Mouse (Mus musculus) c-Kit-positive CD71-positive TER-119-positive erythroid progenitor cells, embryonic 14.5 days (primary cell): ENCODE results near the gene Aes.
A peak's percentile ranks its signal among the peaks of the same experiment; 100 is the strongest.

Experiments
- DNase-seq: peaks from one replicate; pipeline ENCODE4 v3.0.0-alpha.2; 2013; ENCODE audit warnings: low spot score

Gene Aes

DNA sequence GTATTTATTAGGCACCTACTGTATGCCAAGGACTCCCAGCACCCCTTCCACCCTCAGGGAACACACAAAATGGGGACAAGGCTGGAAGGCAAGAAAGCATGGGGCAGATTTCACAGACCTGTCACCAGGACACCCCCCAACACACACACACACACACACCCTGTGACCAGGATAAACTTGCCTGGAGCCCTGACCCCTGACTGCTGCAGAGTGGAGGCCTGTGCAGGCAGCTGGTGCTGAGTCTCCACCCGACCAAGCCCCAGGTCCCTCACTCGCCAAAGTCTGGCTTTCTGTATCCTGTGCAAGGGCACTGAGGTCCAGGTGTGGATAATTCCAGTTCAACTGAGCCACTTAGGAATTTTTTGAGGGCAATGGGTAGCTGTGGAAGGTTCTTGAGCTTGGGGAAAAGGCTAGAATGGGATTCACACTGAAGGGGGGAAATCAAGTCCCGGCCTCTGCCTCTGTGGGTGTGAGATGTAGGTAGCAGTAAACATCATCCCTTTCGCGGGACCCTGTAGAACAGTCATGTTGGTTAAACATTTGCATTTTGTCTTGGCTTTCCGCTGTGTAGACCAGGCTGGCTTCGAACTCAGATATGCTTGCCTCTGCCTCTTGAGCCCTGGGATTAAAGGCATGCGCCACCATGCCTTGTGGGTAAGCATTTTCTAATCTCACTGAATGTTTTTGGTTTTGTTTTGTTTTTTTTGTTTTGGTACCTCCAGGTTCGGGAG is 10.4 kb downstream of the Aes start:
- no peak for DNase-seq

DNA sequence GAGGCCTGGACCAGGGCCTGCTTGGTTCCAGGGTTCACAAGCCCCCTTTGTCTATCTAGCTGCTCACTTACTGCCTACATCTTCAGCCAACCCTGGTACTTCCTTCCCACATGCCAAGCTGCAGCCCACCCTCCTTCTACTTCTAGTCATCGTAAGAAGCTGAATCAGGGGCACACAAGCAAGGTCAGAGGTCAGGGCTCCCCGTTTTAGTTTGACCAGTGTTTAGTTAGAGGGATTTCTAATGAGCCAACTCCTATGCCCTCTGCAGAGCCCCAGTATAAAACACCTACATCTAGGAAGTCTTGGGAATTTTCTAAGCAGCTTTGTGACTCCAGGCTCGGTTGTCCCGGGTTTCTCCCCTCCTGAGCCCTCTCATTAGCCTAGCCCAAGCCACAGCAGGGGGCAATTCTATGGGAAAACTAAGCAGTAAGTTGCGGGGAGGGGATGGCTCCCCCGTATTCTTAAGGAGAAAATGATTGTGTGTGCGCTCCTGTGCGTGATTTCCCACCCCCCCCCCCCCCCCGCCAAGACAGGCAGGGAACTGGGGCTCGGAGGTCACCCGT is 11.0 kb downstream of the Aes start:
- no peak for DNase-seq

GRCm38 (mm10) chr10:81570831-81571500 is 11.7 kb downstream of the Aes start:
- DNase-seq = peak; percentile 84

DNA sequence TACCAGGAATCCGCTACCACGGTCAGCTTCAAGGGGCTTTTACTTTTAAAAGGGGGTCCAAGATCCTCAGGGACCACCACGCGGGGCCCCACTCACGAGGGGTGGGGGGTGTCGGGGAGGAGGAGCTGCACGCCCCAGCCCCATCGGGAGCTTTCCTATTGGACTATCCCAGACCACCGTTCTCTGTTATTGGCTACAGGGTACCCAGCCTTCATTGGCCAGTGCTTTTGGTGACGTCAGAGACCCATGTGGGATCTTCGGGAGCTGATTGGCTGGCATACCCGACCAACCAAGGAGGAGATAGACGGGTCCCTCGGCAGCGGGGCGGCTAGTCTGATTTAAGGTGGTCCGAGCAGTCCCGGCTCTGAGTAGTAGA is 12.2 kb downstream of the Aes start:
- DNase-seq = peak; percentile 97

DNA sequence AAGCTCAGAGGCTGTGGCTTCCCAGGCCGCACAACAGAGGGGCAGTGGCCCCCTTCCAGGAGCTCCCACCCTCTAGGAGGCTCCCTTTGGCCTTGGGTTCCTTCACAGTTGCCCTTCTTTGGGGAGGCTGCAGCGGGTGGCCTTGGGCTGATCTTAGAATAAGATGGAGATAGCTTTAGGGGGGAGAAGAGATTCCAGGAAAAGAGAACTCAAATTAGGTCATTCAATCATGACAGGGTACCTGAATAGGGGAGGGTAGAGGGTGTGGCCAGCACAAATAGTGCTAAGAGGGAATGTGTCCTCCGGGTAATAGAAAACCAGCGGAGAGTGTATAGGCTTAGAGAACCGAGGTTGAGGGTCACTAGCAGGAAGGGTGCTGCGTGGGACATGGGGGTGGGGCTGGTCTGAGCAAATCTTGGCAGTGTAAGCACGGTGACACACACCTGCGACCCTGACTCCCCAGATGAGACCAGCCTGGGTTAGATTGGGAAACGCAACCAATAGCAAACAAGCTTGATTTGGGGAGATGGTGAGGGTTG is 12.9 kb downstream of the Aes start:
- DNase-seq = no peak

GRCm38 (mm10) chr10:81572975-81573374 is 13.7 kb downstream of the Aes start:
- peak; percentile 56 for DNase-seq

GRCm38 (mm10) chr10:81574081-81575056 is 15.1 kb downstream of the Aes start, which contains the start of gene Tle2:
Tle2 (plus strand) TSS chr10:81574561.
- no peak for DNase-seq

GRCm38 (mm10) chr10:81575208-81575631 is 15.9 kb downstream of the Aes start:
- DNase-seq = no peak

DNA sequence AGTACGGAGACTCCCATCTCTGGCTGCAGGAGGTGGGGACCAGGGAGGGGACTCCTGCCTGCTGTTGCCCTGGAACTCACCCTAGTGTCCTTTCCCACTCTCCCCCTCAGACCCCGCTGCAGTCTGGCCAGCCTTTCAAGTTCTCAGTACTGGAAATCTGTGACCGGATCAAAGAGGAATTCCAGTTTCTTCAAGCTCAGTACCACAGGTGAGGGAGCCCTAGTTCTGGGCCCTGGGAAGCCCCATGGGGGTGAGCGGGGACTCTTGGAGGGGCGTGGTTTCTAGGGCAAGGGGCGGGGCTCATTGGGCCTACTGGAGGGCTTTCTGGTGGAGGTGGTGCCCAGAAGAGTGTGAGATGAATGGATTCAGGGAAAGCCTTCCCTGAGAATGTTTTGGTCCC is 16.4 kb downstream of the Aes start:
- DNase-seq = no peak

- DNase-seq = no peak
Measured at GRCm38 (mm10) chr10:81579967-81580366, 20.7 kb downstream of the Aes start.

DNA sequence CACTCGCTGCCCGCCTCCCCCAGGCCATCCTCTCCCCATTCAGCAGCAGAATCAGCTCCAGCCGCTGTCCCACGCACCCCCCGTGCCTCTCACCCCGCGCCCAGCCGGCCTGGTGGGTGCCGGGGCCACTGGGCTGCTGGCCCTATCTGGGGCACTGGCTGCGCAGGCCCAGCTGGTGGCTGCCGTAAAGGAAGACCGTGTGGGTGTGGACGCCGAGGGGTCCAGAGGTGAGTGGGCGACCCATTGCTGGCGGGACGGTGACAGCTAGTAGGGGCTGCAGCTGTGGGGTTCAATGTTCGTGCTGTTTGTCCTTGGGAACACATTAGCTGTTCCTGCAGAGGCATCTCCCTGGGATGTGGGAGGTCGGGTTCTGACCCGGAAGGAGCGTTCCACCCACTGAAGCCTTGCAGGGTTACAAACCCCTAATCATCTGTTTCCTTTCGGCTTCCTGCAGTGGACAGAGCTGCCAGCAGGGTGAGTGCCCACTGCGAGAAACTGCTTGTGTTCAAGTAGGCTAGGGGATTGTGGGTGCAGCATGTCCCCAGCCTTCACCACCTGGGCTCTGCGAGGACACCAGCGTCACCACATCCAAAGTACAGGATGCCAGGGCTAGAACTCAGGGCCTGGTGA is 21.3 kb downstream of the Aes start:
- no peak for DNase-seq

DNA sequence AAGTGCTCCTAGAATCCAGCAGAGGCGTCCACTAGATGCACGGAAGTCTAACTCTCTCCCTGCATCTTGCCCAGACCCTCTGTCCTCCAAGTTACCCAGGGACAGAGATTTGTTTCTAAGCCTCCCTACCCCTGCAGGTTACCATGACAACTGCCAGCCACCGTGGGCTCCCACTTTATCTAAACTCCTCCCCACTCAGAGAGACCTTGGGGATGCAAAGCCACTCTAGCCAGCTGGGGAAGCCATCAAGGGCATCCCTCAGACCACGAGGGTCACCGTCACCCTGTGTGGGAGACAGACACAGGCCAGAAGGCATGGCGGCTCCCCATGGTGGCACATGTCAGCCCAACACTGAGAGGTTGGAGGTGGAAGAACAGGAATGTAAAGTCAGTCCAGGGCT is 24.1 kb downstream of the Aes start:
- no peak for DNase-seq

- DNase-seq = no peak
Measured at GRCm38 (mm10) chr10:81588739-81589138, 29.5 kb downstream of the Aes start.

DNA sequence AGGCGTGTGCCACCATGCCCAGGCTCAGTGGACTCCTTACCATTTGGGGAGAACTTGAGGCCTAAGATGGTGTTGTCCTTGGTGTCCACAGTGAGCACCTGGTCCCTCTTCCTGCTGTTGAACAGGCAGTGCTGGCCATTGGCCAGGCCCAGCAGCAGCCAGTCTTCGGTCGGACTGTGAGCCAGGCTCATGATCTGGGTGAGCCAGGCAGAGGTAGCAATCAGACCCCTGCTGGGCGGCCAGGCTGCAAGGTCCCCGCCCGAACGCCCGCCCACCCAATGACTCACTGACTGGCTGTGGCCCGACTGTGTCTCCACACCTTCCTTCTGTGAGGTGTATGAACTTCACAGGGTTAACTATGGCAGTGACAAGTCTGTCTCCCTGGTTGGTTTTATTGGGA is 32.6 kb downstream of the Aes start:
- no peak for DNase-seq

GRCm38 (mm10) chr10:81592631-81593030 is 33.3 kb downstream of the Aes start:
- DNase-seq = no peak

GRCm38 (mm10) chr10:81593223-81593622 is 33.9 kb downstream of the Aes start:
- no peak for DNase-seq

GRCm38 (mm10) chr10:81593935-81594334 is 34.6 kb downstream of the Aes start:
- DNase-seq = no peak

DNA sequence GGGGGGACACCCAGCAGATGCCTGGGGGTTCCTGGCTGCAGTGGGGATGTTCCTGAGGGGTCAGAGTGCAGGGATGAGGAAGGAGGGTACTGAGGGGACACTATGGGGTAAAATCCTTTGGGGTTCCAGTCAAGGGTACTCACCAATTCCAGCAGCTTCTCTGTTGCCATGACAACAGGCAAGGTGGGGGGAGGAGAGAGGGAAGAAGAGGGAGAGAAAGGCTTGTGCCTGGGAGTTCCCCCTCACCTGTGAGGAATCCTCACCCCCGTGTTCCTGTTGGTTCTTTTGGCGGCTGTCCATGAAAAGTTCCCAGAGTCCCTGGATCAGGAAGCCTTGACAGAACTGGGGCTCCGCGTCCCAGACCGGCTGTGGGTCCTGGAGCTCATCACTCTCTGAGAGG is 36.3 kb downstream of the Aes start:
- no peak for DNase-seq

DNA sequence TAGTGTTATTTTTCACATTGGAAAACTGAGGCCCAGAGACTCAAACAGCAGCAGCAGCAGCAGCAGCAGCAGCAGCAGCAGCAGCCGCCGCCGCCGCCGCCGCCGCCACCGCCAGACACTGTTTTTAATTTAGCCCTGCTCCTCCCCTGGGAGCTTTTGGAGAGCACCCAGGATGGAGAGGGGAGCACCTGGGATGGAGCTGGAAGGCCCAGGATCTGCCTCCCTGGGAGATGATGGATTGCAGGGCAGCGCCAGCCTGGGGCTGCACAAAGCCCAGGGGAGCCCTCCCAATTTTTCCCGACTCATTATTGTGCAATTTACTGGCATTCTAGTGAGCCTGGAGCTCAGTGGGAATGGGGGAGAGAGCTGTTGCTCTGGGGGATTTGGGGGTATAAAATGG is 37.3 kb downstream of the Aes start:
- no peak for DNase-seq

- no peak for DNase-seq
Measured at GRCm38 (mm10) chr10:81597137-81597950, 38.1 kb downstream of the Aes start.

- DNase-seq = no peak
Measured at GRCm38 (mm10) chr10:81598342-81598741, 39.1 kb downstream of the Aes start.
